1 mouse cellular context compared by ENCODE assay signal in genomic region chr5:35583221-35583783, GRCm38 (mm10).
TF ChIP-seq lines count a peak whose summit lies in the region.

No protein-coding gene starts in this region.

TF ChIP-seq in MEL, 35 proteins besides CTCF, POLR2A, EP300 and RAD21 (continued from another document):
- TF ChIP-seq TBP (IDR thresholded peaks at IDR 0.05; ENCODE audit: low read depth, low read length) (no peak), KAT2A (conservative IDR thresholded peaks at IDR 0.05; ENCODE audit: low read depth, low read length) (no peak; the same call in 1 of the 2 replicates), GABPA (IDR thresholded peaks at IDR 0.05; ENCODE audit: low read depth, low read length) (no peak), MYC (IDR thresholded peaks at IDR 0.05; ENCODE audit: low read depth, low read length) (no peak), ETS1 (IDR thresholded peaks at IDR 0.05; ENCODE audit: low read depth, low read length) (peak; percentile 12; the same call in 1 of the 2 replicates), ZC3H11A (IDR thresholded peaks at IDR 0.05; ENCODE audit: low read depth, low read length) (no peak), SIN3A (IDR thresholded peaks at IDR 0.05; ENCODE audit: low read length) (no peak), POLR2AphosphoS2 (IDR thresholded peaks at IDR 0.05; ENCODE audit: low read length) (no peak), BHLHE40 (IDR thresholded peaks at IDR 0.05; ENCODE audit: borderline replicate concordance, low read depth, low read length) (no peak), MXI1 (IDR thresholded peaks at IDR 0.05; ENCODE audit: low read depth, low read length) (no peak; the same call in 1 of the 2 replicates), UBTF (IDR thresholded peaks at IDR 0.05; ENCODE audit: borderline replicate concordance, insufficient read depth, low read depth, low read length) (no peak)
